Comparison of ENCODE assay signal across 8 mouse cellular contexts in genomic region chr11:49764639-49765299, GRCm38 (mm10). TPM values are rescaled to one million over a fixed set of nuclear protein-coding genes. Genes with fewer than 3 reads are reported as not detected.
DNase-seq lines count a peak whose midpoint lies in the region; ATAC-seq and TF ChIP-seq lines count a peak whose summit lies in the region.

No protein-coding gene starts in this region.

- H3K4me1 ChIP-seq in kidney, embryonic 16.5 days (ENCODE audit: insufficient read depth, low read length): peaks cover 19% of the 10 kb centered on the region

- peak; percentile 19 for DNase-seq in urinary bladder, postnatal 14 days (ENCODE audit: low spot score)
- no peak for DNase-seq in urinary bladder, postnatal 10 days (ENCODE audit: low spot score)
- DNase-seq in embryo, embryonic 10 days (ENCODE audit: low spot score): peak; percentile 71
- peak; percentile 84 for DNase-seq in heart, adult 9 months (ENCODE audit: low spot score in 2 of 2)
- DNase-seq in layer of hippocampus, postnatal 25 days (ENCODE audit: extremely low spot score in 1 of 2, low spot score in 1 of 2): no peak
- no peak for DNase-seq in layer of hippocampus, adult 2 months (ENCODE audit: low spot score in 2 of 2)

- H3K27ac ChIP-seq in kidney, embryonic 16.5 days (ENCODE audit: low read length): peak overlapping the region; percentile 90
- no peak overlapping the region for H3K27ac ChIP-seq in layer of hippocampus, adult 2 months

- peak; percentile 94 for ATAC-seq in kidney, embryonic 16.5 days (ENCODE audit: low FRiP score, low TSS enrichment)
- ATAC-seq in megakaryocyte-erythroid progenitor cell, adult 5-6 weeks (replicated peaks; ENCODE audit: low FRiP score, low TSS enrichment, poor library complexity, severe bottlenecking): 0 out of 2 replicates have a peak, but pooled peaks have one; percentile 35

- no peaks in the 10 kb centered on the region for H3K9me3 ChIP-seq in kidney, embryonic 16.5 days (ENCODE audit: low read length)

- H3K4me2 ChIP-seq in kidney, embryonic 16.5 days (replicated peaks; ENCODE audit: low read depth, low read length): peak overlapping the region; percentile 29

- TF ChIP-seq CTCF in layer of hippocampus, adult 2 months (conservative IDR thresholded peaks at IDR 0.05): no peak

- H3K9ac ChIP-seq in kidney, embryonic 16.5 days (replicated peaks; ENCODE audit: low read length): peak overlapping the region; percentile 47

- no peaks in the 10 kb centered on the region for H3K36me3 ChIP-seq in kidney, embryonic 16.5 days (ENCODE audit: insufficient read depth, low read length)

- 22% methylated on average over 7 of the region's 8 CpGs for WGBS in kidney, embryonic 16.5 days

- no peak overlapping the region for H3K4me3 ChIP-seq in kidney, embryonic 16.5 days (ENCODE audit: low read length)
- no peak overlapping the region for H3K4me3 ChIP-seq in layer of hippocampus, adult 2 months

- no peaks in the 10 kb centered on the region for H3K27me3 ChIP-seq in kidney, embryonic 16.5 days (ENCODE audit: insufficient read depth, low read length)

RNA-seq across cellular contexts. Expression of gene Gfpt2, which starts 29.2 kb away (rescaled TPM):
- 13.2 and 13.5 TPM in 2 replicates for polyA plus RNA-seq in kidney, embryonic 16.5 days (2015; fragmentation: Nextera tagmentation; extraction: Ambion mirVana)
- total RNA-seq in megakaryocyte-erythroid progenitor cell, adult 5-6 weeks (2014; fragmentation: Nextera tagmentation): 0.87 and 1.0 TPM in 2 replicates
- total RNA-seq in megakaryocyte-erythroid progenitor cell, adult 5-6 weeks (2017): 2.3 and 2.9 TPM in 2 replicates
- total RNA-seq in layer of hippocampus, postnatal 25 days (2021): 1 to 10 TPM; 4.2 to 5.6 TPM
- total RNA-seq in layer of hippocampus, adult 2 months (2021): 1 to 10 TPM; 5.0 TPM

RNA-seq across cellular contexts. Expression of gene Cnot6, which starts 52.2 kb away (rescaled TPM):
- polyA plus RNA-seq in kidney, embryonic 16.5 days (2015; fragmentation: Nextera tagmentation; extraction: Ambion mirVana): 53.7 and 65.7 TPM in 2 replicates
- 104 and 127 TPM in 2 replicates for total RNA-seq in megakaryocyte-erythroid progenitor cell, adult 5-6 weeks (2014; fragmentation: Nextera tagmentation)
- 69.7 and 111 TPM in 2 replicates for total RNA-seq in megakaryocyte-erythroid progenitor cell, adult 5-6 weeks (2017)
- 10 to 100 TPM; 43.4 to 43.6 TPM for total RNA-seq in layer of hippocampus, postnatal 25 days (2021)
- total RNA-seq in layer of hippocampus, adult 2 months (2021): 10 to 100 TPM; 43.6 to 46.4 TPM

Comparison
In these comparisons a context has a peak if more than half of its experiments do, and no peak if none do; other contexts are left out.
1. DNase-seq: peak in urinary bladder, postnatal 14 days (single experiment), embryo, embryonic 10 days (single experiment) and heart, adult 9 months (2 of 2); none in urinary bladder, postnatal 10 days (single experiment), layer of hippocampus, postnatal 25 days (0 of 2) and layer of hippocampus, adult 2 months (0 of 2).